Mouse (Mus musculus) G1E (cell line): ENCODE measurements around the gene Fbxo2. TPM values are rescaled to one million over a fixed set of nuclear protein-coding genes. Genes with fewer than 3 reads are reported as not detected.

Source experiments
- ATAC-seq: 2 replicates; pipeline ENCODE4 v1.8.0; 2016; ENCODE audit warnings: mild to moderate bottlenecking; ENCODE audit not compliant: insufficient number of reproducible peaks, poor library complexity, low FRiP score, severe bottlenecking; ENCODE audit errors: extremely low read depth
- DNase-seq: peaks from one replicate; pipeline ENCODE4 v3.0.0; 2012; ENCODE audit warnings: low spot score
- H3K27me3 ChIP-seq: 2 replicates; pipeline ENCODE4 v1.6.1; 2012; ENCODE audit warnings: mild to moderate bottlenecking, low read length, inconsistent platforms; ENCODE audit not compliant: insufficient read depth
- H3K36me3 ChIP-seq: replicated peaks from 2 replicates; pipeline ENCODE3; 2012; ENCODE audit warnings: mild to moderate bottlenecking, inconsistent platforms
- H3K4me1 ChIP-seq: 2 replicates; pipeline ENCODE4 v1.6.1; 2012; ENCODE audit warnings: low read depth, low read length, inconsistent platforms, mixed read lengths; ENCODE audit not compliant: insufficient read depth
- H3K4me3 ChIP-seq: 2 replicates; pipeline ENCODE4 v1.5.1; 2012; ENCODE audit warnings: low read depth, mild to moderate bottlenecking, inconsistent platforms, low read length, moderate library complexity, mixed read lengths
- H3K9me3 ChIP-seq: replicated peaks from 2 replicates; pipeline ENCODE4 v1.6.1; 2012; ENCODE audit warnings: inconsistent platforms
- CTCF ChIP-seq: IDR thresholded peaks from 2 replicates; pipeline ENCODE4 v1.5.1; 2012; ENCODE audit warnings: low read depth, low read length, inconsistent platforms, mixed read lengths
- GATA1 ChIP-seq: IDR thresholded peaks from 2 replicates; pipeline ENCODE4 v1.6.1; 2012; ENCODE audit warnings: borderline replicate concordance, low read length, inconsistent platforms, mixed read lengths
- GATA2 ChIP-seq: IDR thresholded peaks from 2 replicates; pipeline ENCODE4 v1.6.1; 2012; ENCODE audit warnings: low read depth, low read length, inconsistent platforms, borderline replicate concordance
- POLR2AphosphoS5 ChIP-seq: IDR thresholded peaks from 2 replicates; pipeline ENCODE4 v1.6.1; 2012; ENCODE audit warnings: low read depth, low read length, inconsistent platforms; ENCODE audit not compliant: insufficient replicate concordance
- TAL1 ChIP-seq: conservative IDR thresholded peaks from 2 replicates; pipeline ENCODE4 v1.6.1; 2012; ENCODE audit warnings: low read depth, low read length, inconsistent platforms, mixed read lengths
- polyA plus RNA-seq: library from polyadenylated mRNA; stranded (reverse); fragments of >175 nt; gene quantifications from 2 replicates; pipeline ENCODE4 v1.2.3, GENCODE M21; 2012
- total RNA-seq, 2 experiments: library from RNA; stranded (forward) in 1 of 2; stranded (reverse) in 1 of 2; fragments of 200-1000 nt in 1 of 2; fragments of >200 nt in 1 of 2; fragmentation: Nextera tagmentation in 1 of 2; gene quantifications; 2 replicates each; pipeline ENCODE4 v1.2.3; 2014 to 2017

The Fbxo2 gene
- total and polyA plus RNA-seq, 3 experiments: 0.12 to 0.49 TPM; not detected in 1

DNA sequence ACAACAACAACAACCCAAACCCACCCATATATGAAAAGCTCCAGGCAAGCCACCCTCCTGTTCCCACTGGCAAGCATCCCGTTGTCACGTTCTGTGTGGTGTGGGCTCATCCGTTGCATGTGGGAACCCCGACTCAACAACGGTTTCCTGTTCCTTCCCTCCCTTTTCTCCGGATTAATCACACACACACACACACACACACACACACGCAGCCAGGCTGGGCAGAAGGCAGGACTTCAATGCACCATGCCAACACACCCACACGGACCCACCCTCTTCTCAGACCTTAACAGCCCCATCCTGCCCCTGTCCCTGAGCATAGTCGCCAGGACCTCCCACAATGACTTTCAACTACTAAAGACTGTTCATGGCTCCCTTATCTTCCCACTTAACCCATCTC is 39.9 kb upstream of the Fbxo2 start:
- no peak for ATAC-seq
- TF ChIP-seq TAL1 (no peak), CTCF (no peak), POLR2AphosphoS5 (no peak)
- Histone ChIP-seq H3K9me3 (peaks cover 6% of the 10 kb centered on the region), H3K4me3 (no peak overlapping the region), H3K36me3 (no peaks in the 10 kb centered on the region), H3K27me3 (peaks cover 9% of the 10 kb centered on the region; the same call in 1 of the 2 replicates), H3K4me1 (peaks cover 3% of the 10 kb centered on the region)
- DNase-seq: no peak

DNA sequence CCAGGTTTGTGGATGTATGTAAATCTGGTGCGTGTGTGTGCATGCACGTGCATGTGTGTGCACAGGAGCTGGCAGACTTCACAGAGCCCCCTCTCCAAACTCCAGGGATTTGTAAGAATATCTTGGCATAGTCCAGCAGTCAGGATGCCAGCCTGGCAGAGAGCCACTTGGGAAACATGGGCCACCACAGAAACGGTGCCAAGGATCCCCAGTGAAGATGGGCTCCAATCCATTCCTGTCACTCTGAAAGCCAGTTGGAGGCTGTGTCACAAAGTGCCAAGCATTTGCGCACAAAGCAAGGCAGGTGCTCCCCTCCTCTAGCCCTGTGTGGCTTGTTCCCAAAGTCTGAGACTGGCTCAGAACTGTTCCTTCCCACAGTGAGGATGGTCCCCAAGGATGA is 39.1 kb upstream of the Fbxo2 start:
- H3K4me3 ChIP-seq: no peak overlapping the region
- ATAC-seq: no peak
- H3K4me1 ChIP-seq: no peaks in the 10 kb centered on the region
- H3K27me3 ChIP-seq: peaks cover 9% of the 10 kb centered on the region; the same call in 1 of the 2 replicates
- no peak for TF ChIP-seq POLR2AphosphoS5
- no peak for TF ChIP-seq CTCF
- no peak for TF ChIP-seq TAL1
- no peak for TF ChIP-seq GATA2
- TF ChIP-seq GATA1: no peak
- H3K9me3 ChIP-seq: peaks cover 6% of the 10 kb centered on the region
- no peak for DNase-seq
- no peaks in the 10 kb centered on the region for H3K36me3 ChIP-seq

DNA sequence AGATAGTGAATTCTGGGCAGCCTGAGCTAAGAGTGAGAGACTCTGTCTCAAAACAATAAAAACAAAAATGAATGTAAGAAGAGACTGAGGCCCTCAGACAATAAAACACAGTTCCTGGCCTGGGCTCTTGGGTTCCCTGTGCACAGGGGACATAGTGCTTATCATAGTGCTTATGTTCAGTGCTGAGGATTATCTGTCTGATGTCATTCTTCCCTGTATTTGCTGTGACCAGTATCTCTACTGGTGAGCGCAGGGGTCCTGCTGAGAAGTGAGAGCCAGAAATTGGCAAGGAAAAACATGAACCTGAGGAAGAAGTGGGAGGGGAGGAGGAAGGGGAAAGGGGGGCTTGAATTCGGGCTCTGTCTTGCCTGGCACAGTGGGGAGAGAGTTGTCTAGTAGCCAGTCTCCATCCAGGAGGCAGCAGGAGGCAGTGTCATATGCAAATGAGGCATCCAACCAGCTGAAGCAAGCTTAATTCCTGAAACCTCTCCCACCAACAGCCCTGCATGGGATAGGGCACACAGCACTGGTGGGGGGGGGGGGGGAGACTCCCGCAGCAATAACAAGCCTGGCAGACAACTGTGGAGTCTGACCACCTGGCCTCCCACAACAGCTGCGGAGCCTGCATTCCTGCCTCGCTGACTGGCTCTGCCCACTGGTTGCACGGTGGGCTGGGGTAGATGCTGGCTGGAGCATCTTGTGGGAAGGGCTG is 38.3 kb upstream of the Fbxo2 start:
- H3K36me3 ChIP-seq: no peaks in the 10 kb centered on the region
- H3K4me3 ChIP-seq: no peak overlapping the region
- TF ChIP-seq TAL1: no peak
- TF ChIP-seq CTCF: no peak
- no peak for TF ChIP-seq GATA1
- no peak for TF ChIP-seq GATA2
- no peak for TF ChIP-seq POLR2AphosphoS5
- peaks cover 9% of the 10 kb centered on the region; the same call in 1 of the 2 replicates for H3K27me3 ChIP-seq
- peaks cover 3% of the 10 kb centered on the region for H3K9me3 ChIP-seq
- ATAC-seq (no peak), DNase-seq (no peak)
- H3K4me1 ChIP-seq: no peaks in the 10 kb centered on the region

GRCm38 (mm10) chr4:148122694-148123066 is 37.7 kb upstream of the Fbxo2 start:
- H3K9me3 ChIP-seq: no peaks in the 10 kb centered on the region
- H3K4me1 ChIP-seq: no peaks in the 10 kb centered on the region
- H3K27me3 ChIP-seq: peaks cover 12% of the 10 kb centered on the region
- ATAC-seq (no peak), DNase-seq (no peak)
- H3K4me3 ChIP-seq: no peak overlapping the region
- H3K36me3 ChIP-seq: no peaks in the 10 kb centered on the region
- TF ChIP-seq POLR2AphosphoS5: no peak
- no peak for TF ChIP-seq GATA1
- no peak for TF ChIP-seq CTCF
- no peak for TF ChIP-seq GATA2
- TF ChIP-seq TAL1: no peak

DNA sequence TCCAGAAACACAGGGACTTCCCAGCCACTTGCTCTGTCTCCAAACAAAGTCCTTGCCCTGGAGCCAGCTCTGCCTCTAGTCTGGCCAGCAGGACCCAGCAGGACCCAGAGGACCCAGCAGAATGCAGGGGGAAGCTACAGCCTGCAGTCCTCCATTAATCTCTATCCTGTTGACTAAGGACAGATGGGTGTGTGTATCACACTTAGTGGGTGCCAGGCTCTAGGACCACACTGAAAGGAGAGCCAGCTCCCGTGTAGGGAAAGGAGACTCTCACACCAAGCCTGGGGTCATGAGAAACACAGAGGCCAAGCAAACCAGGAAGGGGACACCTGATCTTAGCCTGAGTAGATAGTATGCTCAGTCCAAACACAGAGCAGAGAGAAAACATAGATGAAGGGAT is 32.2 kb upstream of the Fbxo2 start:
- Histone ChIP-seq H3K9me3 (no peaks in the 10 kb centered on the region), H3K27me3 (peaks cover 55% of the 10 kb centered on the region), H3K4me1 (peaks cover 12% of the 10 kb centered on the region), H3K36me3 (no peaks in the 10 kb centered on the region), H3K4me3 (no peak overlapping the region)
- ATAC-seq (no peak), DNase-seq (no peak)
- TF ChIP-seq POLR2AphosphoS5 (no peak), GATA2 (no peak), TAL1 (no peak), GATA1 (no peak), CTCF (no peak)

DNA sequence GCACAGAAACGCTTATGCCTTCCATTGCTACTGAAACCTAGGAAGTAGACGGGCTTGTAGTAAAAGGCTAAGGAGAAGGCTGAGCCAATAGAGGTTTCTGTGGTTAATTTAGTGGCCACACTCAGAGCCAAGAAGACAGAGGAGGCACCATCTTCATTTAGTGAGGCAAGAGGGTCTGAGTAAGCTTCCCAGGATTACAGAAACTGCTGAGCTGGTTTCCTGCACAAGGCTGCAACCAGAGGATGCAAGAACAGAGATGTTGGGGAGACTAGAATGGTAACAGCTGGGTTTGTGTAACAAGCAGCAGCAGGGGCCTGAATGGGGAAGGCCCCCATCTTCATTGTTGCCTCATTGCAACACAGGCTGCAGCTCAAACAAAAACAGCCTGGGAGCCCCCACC is 31.7 kb upstream of the Fbxo2 start:
- H3K27me3 ChIP-seq: peaks cover 56% of the 10 kb centered on the region
- H3K9me3 ChIP-seq: no peaks in the 10 kb centered on the region
- TF ChIP-seq TAL1: no peak
- no peak for TF ChIP-seq POLR2AphosphoS5
- no peak for TF ChIP-seq CTCF
- TF ChIP-seq GATA1: no peak
- no peak for TF ChIP-seq GATA2
- H3K36me3 ChIP-seq: no peaks in the 10 kb centered on the region
- H3K4me3 ChIP-seq: no peak overlapping the region
- ATAC-seq: no peak
- H3K4me1 ChIP-seq: peaks cover 12% of the 10 kb centered on the region
- DNase-seq: no peak
